Mouse (Mus musculus) liver, embryonic 14.5 days (tissue): ENCODE data around the gene Olfr1462. TPM values are rescaled to one million over a fixed set of nuclear protein-coding genes. Genes with fewer than 3 reads are reported as not detected.

Experiments
- ATAC-seq: fragments of 200-750 bp; cut with Nextera tagmentation; 2 replicates; pipeline ENCODE4 v1.8.0; 2017; ENCODE audit warnings: moderate number of reproducible peaks, mild to moderate bottlenecking, moderate library complexity; ENCODE audit not compliant: insufficient read depth
- DNase-seq, 3 experiments: peaks; one replicate each; pipeline ENCODE4 v3.0.0-alpha.2; 2012 to 2013; ENCODE audit warnings: low read depth in 3 of 3, low spot score in 3 of 3
- H3K27ac ChIP-seq: fragments of 300-500 bp; sonication (generic); 2 replicates; pipeline ENCODE4 v1.5.1; 2014; ENCODE audit warnings: moderate library complexity, mild to moderate bottlenecking, control low read depth, inconsistent platforms
- H3K27me3 ChIP-seq: fragments of 300-500 bp; sonication (generic); 2 replicates; pipeline ENCODE4 v1.6.1; 2014; ENCODE audit warnings: mild to moderate bottlenecking, low read length, moderate library complexity; ENCODE audit not compliant: control insufficient read depth, insufficient read depth
- H3K36me3 ChIP-seq: fragments of 300-500 bp; sonication (generic); replicated peaks from 2 replicates; pipeline ENCODE4 v1.6.1; 2014; ENCODE audit warnings: low read depth; ENCODE audit not compliant: control insufficient read depth, insufficient read depth
- H3K4me1 ChIP-seq, 2 experiments: fragments of 200-500 bp in 1 of 2; fragments of 300-500 bp in 1 of 2; sonication (generic) in 1 of 2; replicated peaks; 2 replicates each; pipeline ENCODE4 v1.6.1; 2012 to 2014; ENCODE audit warnings: antibody characterized with exemption in 1 of 2, inconsistent platforms in 1 of 2, low read length in 1 of 2; ENCODE audit not compliant: control insufficient read depth in 2 of 2, insufficient read depth in 2 of 2
- H3K4me2 ChIP-seq: fragments of 300-500 bp; sonication (generic); 2 replicates; pipeline ENCODE4 v1.6.1; 2014; ENCODE audit warnings: low read depth, mild to moderate bottlenecking, control low read depth, moderate library complexity
- H3K4me3 ChIP-seq, 2 experiments: fragments of 200-500 bp in 1 of 2; fragments of 300-500 bp in 1 of 2; sonication (generic) in 1 of 2; 2 replicates each; pipeline ENCODE4 v1.5.1; 2012 to 2014; ENCODE audit warnings: low read depth in 2 of 2, low read length in 2 of 2, mild to moderate bottlenecking in 2 of 2, control low read depth in 1 of 2, inconsistent platforms in 1 of 2, moderate library complexity in 1 of 2; ENCODE audit not compliant: insufficient read depth in 1 of 2
- H3K9ac ChIP-seq: fragments of 300-500 bp; sonication (generic); replicated peaks from 2 replicates; pipeline ENCODE4 v1.6.1; 2014; ENCODE audit warnings: mild to moderate bottlenecking, control low read depth, moderate library complexity
- H3K9me3 ChIP-seq: fragments of 300-500 bp; sonication (generic); 2 replicates; pipeline ENCODE4 v1.6.1; 2016; ENCODE audit warnings: low read length, mixed read lengths; ENCODE audit not compliant: control insufficient read depth
- CTCF ChIP-seq: IDR thresholded peaks from 2 replicates; pipeline ENCODE4 v1.5.1; 2016; ENCODE audit warnings: antibody characterized with exemption, low read depth, control low read depth
- EP300 ChIP-seq: IDR thresholded peaks from 2 replicates; pipeline ENCODE4 v1.6.1; 2016; ENCODE audit warnings: antibody characterized with exemption, low read depth
- WGBS: fragments of 180-500 bp; shearing (Covaris S2); extraction: QIAGEN DNeasy Blood & Tissue Kit; methylation state at CpG from one replicate; pipeline ENCODE4 v1.1.7; 2014; ENCODE audit not compliant: insufficient replicate concordance; 5-methylcytosine and 5-hydroxymethylcytosine counted together
- polyA plus RNA-seq, 2 experiments: library from polyadenylated mRNA; depleted of rRNA in 1 of 2; stranded (reverse) in 1 of 2; unstranded in 1 of 2; fragments of >200 nt; fragmentation: Nextera tagmentation in 1 of 2; extraction: Ambion mirVana in 1 of 2; gene quantifications; 2 replicates each; pipeline versions ENCODE4 v1.2.1 to v1.2.3; 2012 to 2014

Gene Olfr1462
- polyA plus RNA-seq (2012; rRNA removed) = not detected in 2 replicates
- not detected in 2 replicates for polyA plus RNA-seq (2014; fragmentation: Nextera tagmentation; extraction: Ambion mirVana)

- 56% methylated on average over 1 of the region's 1 CpGs for WGBS
- no peak within 1 kb of the TSS for H3K4me2 ChIP-seq
- no peaks in the 10 kb centered on the region for H3K4me1 ChIP-seq
- H3K27ac ChIP-seq = no peak within 1 kb of the TSS
- no peaks in the 10 kb centered on the region for H3K27me3 ChIP-seq
- ATAC-seq = no peak
- TF ChIP-seq CTCF (no peak), EP300 (no peak)
- no peak for DNase-seq
- H3K9ac ChIP-seq = no peak within 1 kb of the TSS
- H3K36me3 ChIP-seq = no peaks in the 10 kb centered on the region
- H3K4me3 ChIP-seq = no peak within 1 kb of the TSS
- H3K9me3 ChIP-seq = no peaks in the 10 kb centered on the region
These were observed at the start of gene Olfr1462 for GRCm38 (mm10) chr19:13185434-13185833. Olfr1462 (plus strand) TSS chr19:13185734.

- no peak within 1 kb of the TSS for H3K9ac ChIP-seq
- H3K4me3 ChIP-seq = no peak within 1 kb of the TSS
- DNase-seq (no peak), ATAC-seq (no peak)
- H3K4me2 ChIP-seq = no peak within 1 kb of the TSS
- no peaks in the 10 kb centered on the region for H3K4me1 ChIP-seq
- no peak within 1 kb of the TSS for H3K27ac ChIP-seq
- no peaks in the 10 kb centered on the region for H3K36me3 ChIP-seq
- H3K27me3 ChIP-seq = no peaks in the 10 kb centered on the region
- TF ChIP-seq EP300 = no peak
- TF ChIP-seq CTCF = no peak
- 36% methylated on average over 1 of the region's 1 CpGs for WGBS
- no peaks in the 10 kb centered on the region for H3K9me3 ChIP-seq
These were observed 36.1 kb upstream of the Olfr1462 start, which contains the start of gene Olfr1459 for GRCm38 (mm10) chr19:13149449-13149848. Olfr1459 (minus strand) TSS chr19:13149549.

GRCm38 (mm10) chr19:13162700-13163099, 22.8 kb upstream of the Olfr1462 start, which contains the start of gene Olfr1461:
Olfr1461 (plus strand) TSS chr19:13163000.
- H3K27ac ChIP-seq = no peak within 1 kb of the TSS
- no peaks in the 10 kb centered on the region for H3K36me3 ChIP-seq
- no peak for TF ChIP-seq CTCF
- no peak for TF ChIP-seq EP300
- H3K4me2 ChIP-seq = no peak within 1 kb of the TSS
- DNase-seq (no peak), ATAC-seq (no peak)
- no peaks in the 10 kb centered on the region for H3K9me3 ChIP-seq
- no peak within 1 kb of the TSS for H3K4me3 ChIP-seq
- no peaks in the 10 kb centered on the region for H3K27me3 ChIP-seq
- no peaks in the 10 kb centered on the region for H3K4me1 ChIP-seq
- H3K9ac ChIP-seq = no peak within 1 kb of the TSS
- 20% methylated on average over 1 of the region's 1 CpGs for WGBS

GRCm38 (mm10) chr19:13221666-13222065, 36.1 kb downstream of the Olfr1462 start:
- H3K36me3 ChIP-seq = no peaks in the 10 kb centered on the region
- H3K4me1 ChIP-seq = no peaks in the 10 kb centered on the region
- H3K27ac ChIP-seq = no peak overlapping the region
- no peaks in the 10 kb centered on the region for H3K27me3 ChIP-seq
- H3K9ac ChIP-seq = no peak overlapping the region
- DNase-seq (no peak), ATAC-seq (no peak)
- no peak for TF ChIP-seq CTCF
- TF ChIP-seq EP300 = no peak
- WGBS = 65% methylated on average over 11 of the region's 11 CpGs
- no peaks in the 10 kb centered on the region for H3K9me3 ChIP-seq
- H3K4me2 ChIP-seq = no peak overlapping the region
- no peak overlapping the region for H3K4me3 ChIP-seq

- ATAC-seq (no peak), DNase-seq (no peak)
- no peak within 1 kb of the TSS for H3K4me3 ChIP-seq
- H3K9me3 ChIP-seq = no peaks in the 10 kb centered on the region
- no peaks in the 10 kb centered on the region for H3K4me1 ChIP-seq
- H3K9ac ChIP-seq = no peak within 1 kb of the TSS
- H3K27ac ChIP-seq = no peak within 1 kb of the TSS
- no peak within 1 kb of the TSS for H3K4me2 ChIP-seq
- TF ChIP-seq CTCF (no peak), EP300 (no peak)
- H3K36me3 ChIP-seq = no peaks in the 10 kb centered on the region
- H3K27me3 ChIP-seq = no peaks in the 10 kb centered on the region
These were observed 45.5 kb downstream of the Olfr1462 start, which contains the start of gene Olfr1463 for GRCm38 (mm10) chr19:13231028-13231427. Olfr1463 (plus strand) TSS chr19:13231328.

Other genes starting within 250 kb of the Olfr1462 start
- not detected in 2 replicates for gene Olfr1450, start 235.5 kb upstream of the Olfr1462 start, polyA plus RNA-seq (2012; rRNA removed)
- gene Olfr1450, start 235.5 kb upstream of the Olfr1462 start, polyA plus RNA-seq (2014; fragmentation: Nextera tagmentation; extraction: Ambion mirVana) = not detected in 2 replicates
- gene Olfr1451, start 190.7 kb upstream of the Olfr1462 start, polyA plus RNA-seq (2012; rRNA removed) = not detected in 2 replicates
- gene Olfr1451, start 190.7 kb upstream of the Olfr1462 start, polyA plus RNA-seq (2014; fragmentation: Nextera tagmentation; extraction: Ambion mirVana) = not detected in 2 replicates
- not detected in 2 replicates for gene Olfr1453, start 157.4 kb upstream of the Olfr1462 start, polyA plus RNA-seq (2012; rRNA removed)
- gene Olfr1453, start 157.4 kb upstream of the Olfr1462 start, polyA plus RNA-seq (2014; fragmentation: Nextera tagmentation; extraction: Ambion mirVana) = not detected in 2 replicates
- gene Olfr1454, start 125.1 kb upstream of the Olfr1462 start, polyA plus RNA-seq (2012; rRNA removed) = not detected in 2 replicates
- not detected in 2 replicates for gene Olfr1454, start 125.1 kb upstream of the Olfr1462 start, polyA plus RNA-seq (2014; fragmentation: Nextera tagmentation; extraction: Ambion mirVana)
- not detected in 2 replicates for gene Olfr1457, start 87.8 kb upstream of the Olfr1462 start, polyA plus RNA-seq (2012; rRNA removed)
- not detected in 2 replicates for gene Olfr1457, start 87.8 kb upstream of the Olfr1462 start, polyA plus RNA-seq (2014; fragmentation: Nextera tagmentation; extraction: Ambion mirVana)
- gene Olfr1458, start 79.0 kb upstream of the Olfr1462 start, polyA plus RNA-seq (2012; rRNA removed) = not detected in 2 replicates
- gene Olfr1458, start 79.0 kb upstream of the Olfr1462 start, polyA plus RNA-seq (2014; fragmentation: Nextera tagmentation; extraction: Ambion mirVana) = not detected in 2 replicates
- gene Olfr1459, start 36.2 kb upstream of the Olfr1462 start, polyA plus RNA-seq (2012; rRNA removed) = not detected in 2 replicates
- gene Olfr1459, start 36.2 kb upstream of the Olfr1462 start, polyA plus RNA-seq (2014; fragmentation: Nextera tagmentation; extraction: Ambion mirVana) = not detected in 2 replicates
- gene Olfr1461, start 22.7 kb upstream of the Olfr1462 start, polyA plus RNA-seq (2012; rRNA removed) = not detected in 2 replicates
- not detected in 2 replicates for gene Olfr1461, start 22.7 kb upstream of the Olfr1462 start, polyA plus RNA-seq (2014; fragmentation: Nextera tagmentation; extraction: Ambion mirVana)
- gene Olfr1463, start 45.6 kb downstream of the Olfr1462 start, polyA plus RNA-seq (2012; rRNA removed) = not detected in 2 replicates
- not detected in 2 replicates for gene Olfr1463, start 45.6 kb downstream of the Olfr1462 start, polyA plus RNA-seq (2014; fragmentation: Nextera tagmentation; extraction: Ambion mirVana)
- not detected in 2 replicates for gene Olfr1465, start 129.8 kb downstream of the Olfr1462 start, polyA plus RNA-seq (2012; rRNA removed)
- gene Olfr1465, start 129.8 kb downstream of the Olfr1462 start, polyA plus RNA-seq (2014; fragmentation: Nextera tagmentation; extraction: Ambion mirVana) = not detected in 2 replicates
- gene Olfr1466, start 153.1 kb downstream of the Olfr1462 start, polyA plus RNA-seq (2012; rRNA removed) = not detected in 2 replicates
- not detected in 2 replicates for gene Olfr1466, start 153.1 kb downstream of the Olfr1462 start, polyA plus RNA-seq (2014; fragmentation: Nextera tagmentation; extraction: Ambion mirVana)
- not detected in 2 replicates for gene Olfr1467, start 176.5 kb downstream of the Olfr1462 start, polyA plus RNA-seq (2012; rRNA removed)
- not detected in 2 replicates for gene Olfr1467, start 176.5 kb downstream of the Olfr1462 start, polyA plus RNA-seq (2014; fragmentation: Nextera tagmentation; extraction: Ambion mirVana)
- gene Olfr1469, start 222.1 kb downstream of the Olfr1462 start, polyA plus RNA-seq (2012; rRNA removed) = not detected in 2 replicates
- gene Olfr1469, start 222.1 kb downstream of the Olfr1462 start, polyA plus RNA-seq (2014; fragmentation: Nextera tagmentation; extraction: Ambion mirVana) = not detected in 2 replicates